Mouse (Mus musculus): ENCODE data around the gene Fbln2.

DNA sequence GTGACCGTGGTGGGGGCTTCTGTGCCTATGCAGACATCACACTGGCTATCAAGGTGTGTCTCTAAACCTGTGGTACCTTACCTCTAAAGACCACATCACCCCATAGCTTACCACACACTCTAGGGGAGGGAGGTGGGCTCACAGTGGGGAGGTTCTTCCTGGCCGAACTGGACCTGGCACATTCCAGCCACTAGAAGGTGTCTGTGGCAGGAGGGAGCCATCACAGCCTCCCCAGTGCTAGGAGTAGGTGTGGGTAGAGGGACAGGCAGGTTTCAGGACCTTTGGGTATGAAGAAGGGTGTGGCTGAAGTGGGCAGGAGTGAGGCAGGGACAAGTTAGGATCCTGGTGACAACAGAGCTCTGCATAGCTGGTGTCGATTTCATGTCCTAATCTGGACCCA, 44.4 kb upstream of the Fbln2 start:
- no peak for TF ChIP-seq CTCF (IDR thresholded peaks at IDR 0.05; ENCODE audit: control insufficient read depth, insufficient read depth, low read length)
- TF ChIP-seq POLR2A (IDR thresholded peaks at IDR 0.05; ENCODE audit: borderline replicate concordance, control insufficient read depth, low read depth, low read length): no peak

Data from bone marrow, adult 2 months (tissue).